Mouse (Mus musculus): ENCODE measurements around the gene Cblb. TPM values are rescaled to one million over a fixed set of nuclear protein-coding genes. Genes with fewer than 3 reads are reported as not detected.

The Cblb gene
- total RNA-seq, 1 experiment from 2014 or later: 32.5 TPM

- no peak for DNase-seq
These were observed 169.1 kb downstream of the Cblb start for GRCm38 (mm10) chr16:52200107-52200506.

GRCm38 (mm10) chr16:52210844-52211606 lies 180.0 kb downstream of the Cblb start:
- no peak for DNase-seq

GRCm38 (mm10) chr16:52219069-52219468 lies 188.0 kb downstream of the Cblb start:
- DNase-seq: peak; percentile 39

GRCm38 (mm10) chr16:52222896-52223295 lies 191.9 kb downstream of the Cblb start:
- no peak for DNase-seq

GRCm38 (mm10) chr16:52229446-52229845 lies 198.4 kb downstream of the Cblb start:
- no peak for DNase-seq

- no peak for DNase-seq
These were observed 198.9 kb downstream of the Cblb start for GRCm38 (mm10) chr16:52229930-52230329.

GRCm38 (mm10) chr16:52242144-52242543 lies 211.1 kb downstream of the Cblb start:
- no peak for DNase-seq

GRCm38 (mm10) chr16:52243421-52243973 lies 212.5 kb downstream of the Cblb start:
- no peak for DNase-seq

GRCm38 (mm10) chr16:52250196-52250595 lies 219.2 kb downstream of the Cblb start:
- no peak for DNase-seq

GRCm38 (mm10) chr16:52250935-52251334 lies 219.9 kb downstream of the Cblb start:
- no peak for DNase-seq

All from adrenal gland, postnatal 14 days (tissue).